Mouse (Mus musculus) naive thymus-derived CD4-positive, alpha-beta T cell, adult 5 months (primary cell): ENCODE results near the gene Acp5. TPM values are rescaled to one million over a fixed set of nuclear protein-coding genes. Genes with fewer than 3 reads are reported as not detected.

Experiments used
- polyA plus RNA-seq: library from polyadenylated mRNA; unstranded; fragments of 100-300 nt; shearing (Covaris generic); gene quantifications from one replicate; pipeline ENCODE4 v1.2.1, GENCODE M21; 2017

Gene Acp5
- 256 TPM for polyA plus RNA-seq

GRCm38 (mm10) chr9:22135644-22136390, at the start of gene Acp5:
Gene Acp5 (minus strand): TSS chr9:22135711.

GRCm38 (mm10) chr9:22156497-22157245, 21.2 kb upstream of the Acp5 start, which contains the start of gene Pigyl:
Gene Pigyl (plus strand): TSS chr9:22156846.

DNA sequence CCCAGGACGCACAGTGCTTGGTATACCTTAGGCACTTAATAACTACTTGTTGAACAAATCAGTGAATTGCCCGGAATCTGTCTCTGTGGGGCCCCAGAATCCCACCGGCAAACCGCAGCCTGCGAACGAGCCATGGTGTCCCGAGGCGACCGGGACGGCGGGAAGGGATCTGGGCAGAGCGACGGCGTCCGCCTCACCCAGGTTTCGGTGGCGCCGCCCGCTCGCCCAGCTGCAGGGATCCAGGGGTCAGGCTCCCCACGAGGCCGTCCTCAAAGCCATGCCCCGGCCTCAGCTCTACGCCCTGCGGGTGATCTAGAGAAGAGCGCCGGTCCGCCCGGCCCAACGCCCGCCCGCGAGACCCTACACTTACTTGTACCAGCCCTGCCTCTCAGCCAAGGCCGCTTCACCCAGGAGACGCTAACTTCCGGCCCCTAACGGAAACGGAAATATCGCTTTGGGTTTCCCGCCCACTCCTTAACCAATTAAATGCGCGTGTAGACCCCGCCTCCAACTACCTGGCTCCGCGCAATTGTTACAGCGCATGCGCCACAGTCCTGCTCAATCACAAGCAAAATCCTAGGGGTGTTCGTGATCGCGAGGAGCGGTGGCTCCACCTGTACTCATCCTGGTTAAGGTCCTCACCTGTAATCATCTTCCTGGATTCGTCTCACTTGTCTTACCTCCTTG, 18.6 kb downstream of the Acp5 start, which contains the start of gene Elof1:
TSS of gene Elof1 (minus strand) at position 433 of the 687 bp plus-strand sequence.

DNA sequence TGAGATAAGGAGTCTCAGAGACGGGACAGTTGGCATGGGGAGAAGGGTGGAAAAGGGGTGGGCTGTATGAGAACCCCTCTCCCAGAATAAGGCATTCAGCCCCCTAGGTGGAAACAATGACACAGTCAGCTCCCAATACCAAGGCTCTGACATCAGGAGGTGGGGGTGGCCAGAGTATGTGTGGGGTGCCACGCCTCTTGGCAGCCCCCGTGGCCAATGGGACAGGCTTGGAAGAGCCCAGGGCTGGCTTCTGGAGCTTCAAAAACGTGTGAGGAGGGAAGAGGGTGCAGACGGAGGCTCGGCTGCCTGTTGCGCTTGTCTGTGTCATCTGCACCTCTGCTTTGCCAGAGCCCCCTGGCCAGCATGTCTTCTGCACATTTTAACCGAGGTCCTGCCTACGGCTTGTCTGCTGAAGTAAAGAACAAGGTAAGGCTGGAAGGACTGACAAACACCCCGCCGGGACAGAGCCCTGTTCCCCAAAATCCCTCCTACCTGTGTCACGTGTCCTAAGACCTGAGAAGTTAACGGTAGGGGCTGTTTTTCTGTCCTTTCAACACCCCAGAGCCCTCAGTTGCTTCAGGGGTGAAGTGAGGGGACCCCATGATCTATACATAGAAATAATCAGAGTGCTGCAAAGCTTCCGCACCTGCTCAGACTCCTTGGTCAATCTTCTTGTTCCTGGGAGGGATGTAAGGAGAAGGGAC, 36.4 kb downstream of the Acp5 start, which contains the start of gene Cnn1:
TSS of gene Cnn1 (plus strand) at position 224 of the 704 bp plus-strand sequence.

DNA sequence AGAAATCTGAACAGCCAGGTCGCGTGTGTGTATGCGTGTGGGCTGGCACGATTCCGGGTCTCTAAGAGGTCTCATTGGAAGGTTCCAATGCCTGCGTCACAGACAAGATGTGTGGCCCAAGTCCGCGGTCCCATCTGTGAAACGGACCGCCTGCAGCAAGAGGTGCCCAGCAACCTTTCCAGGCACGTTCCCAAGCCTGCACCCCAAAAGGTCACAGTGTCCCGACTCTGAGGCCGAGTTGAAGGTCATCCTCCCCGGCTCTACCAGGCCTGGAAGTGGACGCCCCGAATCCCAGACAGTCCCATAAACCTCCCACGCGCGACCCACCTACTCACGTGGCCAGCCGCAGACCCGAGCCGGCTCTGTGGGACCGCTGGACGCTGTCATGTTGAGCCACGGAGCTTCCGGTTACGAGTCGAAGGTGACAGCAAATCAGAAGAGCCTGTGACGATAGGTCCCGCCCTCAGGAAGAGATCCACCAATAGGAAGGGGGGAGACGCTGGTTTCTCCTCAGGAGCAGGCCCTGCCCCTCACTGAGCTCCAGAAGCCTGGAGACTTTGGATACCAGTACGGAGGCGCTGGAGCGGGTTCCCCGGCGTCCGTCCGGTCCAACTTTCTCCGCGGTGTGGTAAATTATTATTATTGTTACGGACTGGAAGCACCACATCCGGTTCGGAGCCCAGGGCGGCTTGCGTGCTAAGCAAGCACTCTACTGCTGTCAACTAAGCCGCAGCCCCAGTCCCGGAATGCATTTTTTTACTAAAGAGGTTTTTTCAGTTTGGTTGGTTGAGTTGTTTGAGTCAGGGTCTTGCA, 50.3 kb downstream of the Acp5 start, which contains the start of gene Ecsit:
TSS of gene Ecsit (minus strand) at position 417 of the 813 bp plus-strand sequence.

Other genes starting within 250 kb of the Acp5 start
- 9.3 TPM for gene Rab3d, start 217.5 kb downstream of the Acp5 start, polyA plus RNA-seq
- not detected for gene Ccdc159, start 208.2 kb downstream of the Acp5 start, polyA plus RNA-seq
- not detected for gene Tmem205, start 208.2 kb downstream of the Acp5 start, polyA plus RNA-seq
- gene Plppr2, start 198.7 kb downstream of the Acp5 start, polyA plus RNA-seq: 0.40 TPM
- gene Swsap1, start 180.0 kb downstream of the Acp5 start, polyA plus RNA-seq: 5.6 TPM
- gene Epor, start 172.2 kb downstream of the Acp5 start, polyA plus RNA-seq: not detected
- gene Rgl3, start 146.3 kb downstream of the Acp5 start, polyA plus RNA-seq: not detected
- not detected for gene Ccdc151, start 133.1 kb downstream of the Acp5 start, polyA plus RNA-seq
- 65.6 TPM for gene Prkcsh, start 132.9 kb downstream of the Acp5 start, polyA plus RNA-seq
- not detected for gene Elavl3, start 83.7 kb downstream of the Acp5 start, polyA plus RNA-seq
- gene Gm49318, start 64.5 kb downstream of the Acp5 start, polyA plus RNA-seq: not detected
- gene Zfp653, start 64.3 kb downstream of the Acp5 start, polyA plus RNA-seq: 32.1 TPM
- gene Ecsit, start 50.3 kb downstream of the Acp5 start, polyA plus RNA-seq: 39.9 TPM
- gene Cnn1, start 36.5 kb downstream of the Acp5 start, polyA plus RNA-seq: not detected
- gene Elof1, start 18.5 kb downstream of the Acp5 start, polyA plus RNA-seq: 22.8 TPM
- 14.0 TPM for gene Pigyl, start 21.1 kb upstream of the Acp5 start, polyA plus RNA-seq
- not detected for gene Zfp872, start 52.4 kb upstream of the Acp5 start, polyA plus RNA-seq
- gene Zfp809, start 90.0 kb upstream of the Acp5 start, polyA plus RNA-seq: 68.4 TPM
- 0.88 TPM for gene Zfp599, start 124.2 kb upstream of the Acp5 start, polyA plus RNA-seq
- gene Zfp810, start 171.9 kb upstream of the Acp5 start, polyA plus RNA-seq: 14.0 TPM